In genomic region chr19:6304787-6305516, GRCm38 (mm10) we compare ENCODE assay signal across 1 mouse cellular context.
TF ChIP-seq lines count a peak whose summit lies in the region.

No protein-coding gene starts in this region.

TF ChIP-seq in CH12.LX, 34 proteins besides CTCF, POLR2A, EP300 and RAD21:
- no peak for TF ChIP-seq MAFK (IDR thresholded peaks at IDR 0.05; ENCODE audit: insufficient replicate concordance, low read length)
- peak; percentile 74 for TF ChIP-seq ZNF384 (IDR thresholded peaks at IDR 0.05; ENCODE audit: low read depth, low read length)
- no peak for TF ChIP-seq GABPA (IDR thresholded peaks at IDR 0.05; ENCODE audit: insufficient replicate concordance, low read depth, low read length)
- no peak for TF ChIP-seq BHLHE40 (IDR thresholded peaks at IDR 0.05; ENCODE audit: low read depth, low read length)
- peak; percentile 99 for TF ChIP-seq SMC3 (IDR thresholded peaks at IDR 0.05; ENCODE audit: low read depth, low read length)
- peak; percentile 54 for TF ChIP-seq SIN3A (IDR thresholded peaks at IDR 0.05; ENCODE audit: low read length)
- TF ChIP-seq IRF4 (IDR thresholded peaks at IDR 0.05; ENCODE audit: low read depth, low read length), result peak; percentile 78; the same call in 1 of the 2 replicates
- TF ChIP-seq ETS1 (conservative IDR thresholded peaks at IDR 0.05; ENCODE audit: low read depth, low read length), result 0 out of 2 replicates have a peak, but pooled peaks have one; percentile 16
- TF ChIP-seq ZKSCAN1 (IDR thresholded peaks at IDR 0.05; ENCODE audit: borderline replicate concordance, low read depth, low read length), result no peak
- TF ChIP-seq JUND (conservative IDR thresholded peaks at IDR 0.05; ENCODE audit: low read depth, low read length), result no peak
- no peak for TF ChIP-seq JUN (IDR thresholded peaks at IDR 0.05; ENCODE audit: insufficient read depth, low read depth, low read length)
- TF ChIP-seq CHD2 (IDR thresholded peaks at IDR 0.05; ENCODE audit: low read length), result no peak
- TF ChIP-seq NELFE (IDR thresholded peaks at IDR 0.05; ENCODE audit: low read depth, low read length), result peak; percentile 55; the same call in 1 of the 2 replicates
- no peak; the same call in 1 of the 2 replicates for TF ChIP-seq HCFC1 (IDR thresholded peaks at IDR 0.05; ENCODE audit: low read depth, low read length)
- TF ChIP-seq KAT2A (IDR thresholded peaks at IDR 0.05; ENCODE audit: insufficient replicate concordance, low read length), result no peak
- peak; percentile 99 for TF ChIP-seq ZC3H11A (IDR thresholded peaks at IDR 0.05; ENCODE audit: low read depth, low read length)
- TF ChIP-seq MEF2A (IDR thresholded peaks at IDR 0.05; ENCODE audit: borderline replicate concordance, low read depth, low read length), result peak; percentile 65; the same call in 1 of the 2 replicates
- TF ChIP-seq CHD1 (IDR thresholded peaks at IDR 0.05; ENCODE audit: low read depth, low read length), result no peak
- TF ChIP-seq ELF1 (IDR thresholded peaks at IDR 0.05; ENCODE audit: low read depth, low read length), result peak; percentile 55
- TF ChIP-seq MAZ (IDR thresholded peaks at IDR 0.05; ENCODE audit: low read depth, low read length), result no peak
- no peak for TF ChIP-seq USF2 (conservative IDR thresholded peaks at IDR 0.05; ENCODE audit: low read depth, low read length)
- peak; percentile 40; the same call in 1 of the 2 replicates for TF ChIP-seq TCF12 (IDR thresholded peaks at IDR 0.05; ENCODE audit: low read depth, low read length)
- TF ChIP-seq MYC (IDR thresholded peaks at IDR 0.05; ENCODE audit: low read depth, low read length), result no peak
- no peak for TF ChIP-seq UBTF (IDR thresholded peaks at IDR 0.05; ENCODE audit: low read depth, low read length)
- 0 out of 2 replicates have a peak, but pooled peaks have one; percentile 40 for TF ChIP-seq NRF1 (IDR thresholded peaks at IDR 0.05; ENCODE audit: low read depth, low read length)
- no peak for TF ChIP-seq E2F4 (IDR thresholded peaks at IDR 0.05; ENCODE audit: insufficient replicate concordance, low read depth, low read length)
- no peak for TF ChIP-seq RCOR1 (conservative IDR thresholded peaks at IDR 0.05; ENCODE audit: low read depth, low read length)
